Mouse (Mus musculus) CH12.LX (cell line): Measurements from ENCODE around the gene Elane. TPM values are rescaled to one million over a fixed set of nuclear protein-coding genes. Genes with fewer than 3 reads are reported as not detected.

Experiments
- DNase-seq: peaks from one replicate; pipeline ENCODE4 v3.0.0-alpha.2; 2013; ENCODE audit errors: extremely low read depth
- H3K27ac ChIP-seq: 2 replicates; pipeline ENCODE4 v1.5.1; 2012; ENCODE audit warnings: low read depth, mild to moderate bottlenecking, control low read depth, moderate library complexity; ENCODE audit not compliant: insufficient read depth
- H3K27me3 ChIP-seq: replicated peaks from 2 replicates; pipeline ENCODE3; 2012; ENCODE audit warnings: inconsistent platforms
- H3K36me3 ChIP-seq, 2 experiments: replicated peaks in 1 of 2; 2 replicates each; pipeline versions ENCODE3 to v1.6.1; 2012; ENCODE audit warnings: inconsistent platforms in 1 of 2, low read length in 1 of 2, mild to moderate bottlenecking in 1 of 2, mixed read lengths in 1 of 2, moderate library complexity in 1 of 2; ENCODE audit not compliant: control insufficient read depth in 1 of 2, insufficient read depth in 1 of 2
- H3K4me1 ChIP-seq, 2 experiments: 2 replicates each; pipeline ENCODE4 v1.6.1; 2012; ENCODE audit warnings: inconsistent platforms in 1 of 2, moderate library complexity in 1 of 2; ENCODE audit not compliant: insufficient read depth in 2 of 2, control insufficient read depth in 1 of 2
- H3K4me2 ChIP-seq: 2 replicates; pipeline ENCODE4 v1.6.1; 2012; ENCODE audit warnings: low read depth, mild to moderate bottlenecking, control low read depth; ENCODE audit not compliant: poor library complexity, insufficient read depth, severe bottlenecking
- H3K4me3 ChIP-seq, 3 experiments: fragments of 150-350 bp in 1 of 3; sonication (generic) in 1 of 3; replicated peaks in 1 of 3; 2 replicates each; pipeline versions ENCODE3 to v1.5.1; 2011 to 2012; ENCODE audit warnings: low read depth in 2 of 3, low read length in 2 of 3, mild to moderate bottlenecking in 2 of 3, moderate library complexity in 2 of 3, control low read depth in 1 of 3, improper control_type of control experiment in 1 of 3, inconsistent platforms in 1 of 3, mixed read lengths in 1 of 3; ENCODE audit not compliant: poor library complexity in 1 of 3
- H3K79me2 ChIP-seq: replicated peaks from 2 replicates; pipeline ENCODE4 v1.6.1; 2012; ENCODE audit warnings: mild to moderate bottlenecking, moderate library complexity; ENCODE audit not compliant: control insufficient read depth, poor library complexity, insufficient read depth, severe bottlenecking; ENCODE audit errors: extremely low read depth
- H3K9ac ChIP-seq: 2 replicates; pipeline ENCODE4 v1.6.1; 2012; ENCODE audit warnings: low read depth, mild to moderate bottlenecking, control low read depth, moderate library complexity; ENCODE audit not compliant: insufficient read depth
- H3K9me3 ChIP-seq: replicated peaks from 2 replicates; pipeline ENCODE3; 2012; ENCODE audit warnings: low read length, inconsistent platforms, mixed read lengths
- CTCF ChIP-seq, 2 experiments: IDR thresholded peaks in 1 of 2; conservative IDR thresholded peaks in 1 of 2; 2 replicates each; pipeline ENCODE4 v1.5.1; 2011 to 2012; ENCODE audit warnings: low read depth in 2 of 2, low read length in 2 of 2, improper control_type of control experiment in 1 of 2, inconsistent platforms in 1 of 2, mild to moderate bottlenecking in 1 of 2, moderate library complexity in 1 of 2
- GABPA ChIP-seq: IDR thresholded peaks from 2 replicates; pipeline ENCODE4 v1.6.1; 2012; ENCODE audit warnings: low read depth, low read length, improper control_type of control experiment, inconsistent platforms; ENCODE audit not compliant: insufficient replicate concordance
- IRF4 ChIP-seq: IDR thresholded peaks from 2 replicates; pipeline ENCODE4 v1.6.1; 2014; ENCODE audit warnings: low read depth, mild to moderate bottlenecking, inconsistent platforms, low read length, improper control_type of control experiment
- KAT2A ChIP-seq: IDR thresholded peaks from 2 replicates; pipeline ENCODE4 v1.6.1; 2012; ENCODE audit warnings: low read length, improper control_type of control experiment, inconsistent platforms; ENCODE audit not compliant: insufficient replicate concordance
- MEF2A ChIP-seq: IDR thresholded peaks from 2 replicates; pipeline ENCODE4 v1.6.1; 2014; ENCODE audit warnings: low read depth, mild to moderate bottlenecking, inconsistent platforms, low read length, improper control_type of control experiment, borderline replicate concordance
- NRF1 ChIP-seq: IDR thresholded peaks from 2 replicates; pipeline ENCODE4 v1.6.1; 2014; ENCODE audit warnings: low read depth, mild to moderate bottlenecking, inconsistent platforms, low read length, improper control_type of control experiment, moderate library complexity
- POLR2A ChIP-seq: IDR thresholded peaks from 2 replicates; pipeline ENCODE4 v1.6.1; 2011; ENCODE audit warnings: low read depth, mild to moderate bottlenecking, improper control_type of control experiment, low read length
- RCOR1 ChIP-seq: conservative IDR thresholded peaks from 2 replicates; pipeline ENCODE4 v1.6.1; 2012; ENCODE audit warnings: low read depth, mild to moderate bottlenecking, inconsistent platforms, low read length, improper control_type of control experiment
- TBP ChIP-seq: conservative IDR thresholded peaks from 2 replicates; pipeline ENCODE4 v1.6.1; 2011; ENCODE audit warnings: low read depth, low read length, improper control_type of control experiment
- TCF12 ChIP-seq: IDR thresholded peaks from 2 replicates; pipeline ENCODE4 v1.6.1; 2014; ENCODE audit warnings: low read depth, mild to moderate bottlenecking, inconsistent platforms, low read length, improper control_type of control experiment
- USF1 ChIP-seq: IDR thresholded peaks from 2 replicates; pipeline ENCODE4 v1.6.1; 2014; ENCODE audit warnings: low read depth, mild to moderate bottlenecking, inconsistent platforms, low read length, improper control_type of control experiment
- ZNF384 ChIP-seq: IDR thresholded peaks from 2 replicates; pipeline ENCODE4 v1.6.1; 2012; ENCODE audit warnings: low read depth, low read length, improper control_type of control experiment, inconsistent platforms
- dilution Hi-C: fragments of 300-500 bp; cut with MboI; formaldehyde crosslinking; loops from 2 replicates; pipeline ENCODE4 v1.14.3; 2020; ENCODE audit warnings: low sequenced_read_pairs; ENCODE audit not compliant: extremely low pct_unique_long_range_greater_than_20kb, extremely low pct_ligation_motif_present
- in situ Hi-C: fragments of 300-500 bp; cut with MboI; formaldehyde crosslinking; loops from 3 replicates; pipeline ENCODE4 v1.14.3; 2019; ENCODE audit warnings: low sequenced_read_pairs, low pct_ligation_motif_present, low pct_unique_long_range_greater_than_20kb, mixed read lengths
- polyA plus RNA-seq: library from polyadenylated mRNA; unstranded; fragments of >175 nt; gene quantifications from 2 replicates; pipeline ENCODE4 v1.2.1, GENCODE M21; 2012; ENCODE audit warnings: low read depth; ENCODE audit not compliant: insufficient read length
- total RNA-seq, 2 experiments: library from RNA; depleted of rRNA; stranded (reverse); fragments of 300-350 nt in 1 of 2; fragments of >200 nt in 1 of 2; gene quantifications; 2 replicates each; pipeline ENCODE4 v1.2.3; 2012 to 2014

Gene Elane
- total and polyA plus RNA-seq, 3 experiments = not detected

- Histone ChIP-seq H3K27ac (no peak overlapping the region), H3K9ac (no peak overlapping the region), H3K27me3 (no peaks in the 10 kb centered on the region), H3K4me2 (no peak overlapping the region), H3K36me3 (peaks cover 73 to 75% of the 10 kb centered on the region in 2 experiments), H3K4me3 (no peak overlapping the region), H3K9me3 (no peaks in the 10 kb centered on the region), H3K79me2 (peaks cover 61% of the 10 kb centered on the region), H3K4me1 (peaks cover 11 to 26% of the 10 kb centered on the region in 2 experiments)
- no peak for DNase-seq
- TF ChIP-seq RCOR1 (no peak), NRF1 (no peak), TBP (no peak), IRF4 (no peak), TCF12 (no peak), CTCF (conservative IDR thresholded peaks at IDR 0.05 in 1 of 2, IDR thresholded peaks at IDR 0.05 in 1 of 2; ENCODE audit: low read depth in 2 of 2, low read length in 2 of 2) (no peak), GABPA (no peak), POLR2A (no peak), MEF2A (no peak), KAT2A (no peak), ZNF384 (no peak), USF1 (no peak)
- dilution Hi-C loops = no loop called here
- in situ Hi-C loops = no loop called here
Observed at GRCm38 (mm10) chr10:79858416-79859074, 27.5 kb upstream of the Elane start.

- no peak overlapping the region for H3K4me2 ChIP-seq
- no peak overlapping the region for H3K4me3 ChIP-seq
- H3K27me3 ChIP-seq = no peaks in the 10 kb centered on the region
- no peak for TF ChIP-seq KAT2A
- in situ Hi-C loops = no loop called here
- no peak for DNase-seq
- H3K4me1 ChIP-seq = peaks cover 11 to 26% of the 10 kb centered on the region in 2 experiments
- peaks cover 73 to 75% of the 10 kb centered on the region in 2 experiments for H3K36me3 ChIP-seq
- no peaks in the 10 kb centered on the region for H3K9me3 ChIP-seq
- no peak overlapping the region for H3K9ac ChIP-seq
- dilution Hi-C loops = no loop called here
- no peak overlapping the region for H3K27ac ChIP-seq
- H3K79me2 ChIP-seq = peaks cover 61% of the 10 kb centered on the region
Observed at GRCm38 (mm10) chr10:79859116-79859515, 26.9 kb upstream of the Elane start.
